Mouse (Mus musculus): ENCODE measurements around the gene Bag2. TPM values are rescaled to one million over a fixed set of nuclear protein-coding genes. Genes with fewer than 3 reads are reported as not detected.

Bag2 gene
- polyA plus RNA-seq, 2 experiments: 30.2 to 45.4 TPM

GRCm38 (mm10) chr1:33784561-33784960 is 27.0 kb upstream of the Bag2 start:
- H3K9me3 ChIP-seq (ENCODE audit: control insufficient read depth, low read length): no peaks in the 10 kb centered on the region
- no peaks in the 10 kb centered on the region for H3K27me3 ChIP-seq (ENCODE audit: control insufficient read depth, insufficient read depth, low read length)
- no peak overlapping the region for H3K4me3 ChIP-seq (ENCODE audit: insufficient read depth in 1 of 2, low read depth in 2 of 2, low read length in 2 of 2)
- no peak overlapping the region for H3K27ac ChIP-seq
- ATAC-seq (ENCODE audit: insufficient read depth) (no peak), DNase-seq (ENCODE audit: low read depth in 3 of 3, low spot score in 3 of 3) (no peak)
- WGBS (ENCODE audit: insufficient replicate concordance): 85% methylated on average over 5 of the region's 5 CpGs
- no peak for TF ChIP-seq EP300 (IDR thresholded peaks at IDR 0.05; ENCODE audit: low read depth)
- no peak for TF ChIP-seq CTCF (IDR thresholded peaks at IDR 0.05; ENCODE audit: low read depth)
- no peak overlapping the region for H3K9ac ChIP-seq (replicated peaks)
- no peaks in the 10 kb centered on the region; a peak in 1 of 4 replicates for H3K4me1 ChIP-seq (replicated peaks; ENCODE audit: control insufficient read depth in 2 of 2, insufficient read depth in 2 of 2, low read length in 1 of 2)
- no peak overlapping the region for H3K4me2 ChIP-seq (ENCODE audit: low read depth)
- no peaks in the 10 kb centered on the region; the same call in 1 of the 2 replicates for H3K36me3 ChIP-seq (replicated peaks; ENCODE audit: control insufficient read depth, insufficient read depth, low read depth)

GRCm38 (mm10) chr1:33776175-33776611 is 18.6 kb upstream of the Bag2 start:
- H3K36me3 ChIP-seq (replicated peaks; ENCODE audit: control insufficient read depth, insufficient read depth, low read depth): peaks cover 8% of the 10 kb centered on the region; the same call in 1 of the 2 replicates
- 87% methylated on average over 14 of the region's 14 CpGs for WGBS (ENCODE audit: insufficient replicate concordance)
- H3K9me3 ChIP-seq (ENCODE audit: control insufficient read depth, low read length): no peaks in the 10 kb centered on the region

DNA sequence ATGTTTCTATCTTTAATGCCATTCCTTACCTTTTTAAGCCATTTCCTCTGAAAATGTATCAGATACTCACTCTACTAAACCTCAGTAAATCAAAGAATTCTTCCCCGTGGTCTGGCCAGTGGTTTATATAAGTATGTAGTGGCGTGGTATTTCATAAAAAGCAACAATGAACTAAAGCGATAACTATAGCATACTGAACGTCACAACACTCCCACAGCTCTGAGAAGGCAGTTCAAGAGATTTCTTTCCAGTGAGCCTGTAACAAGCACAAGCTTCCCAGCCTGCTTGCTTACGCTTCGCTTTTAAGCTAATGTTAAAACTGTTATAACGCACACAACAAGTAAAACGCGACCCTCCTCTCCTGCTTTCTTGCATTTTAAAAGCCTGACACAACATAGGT is 14.5 kb upstream of the Bag2 start:
- H3K27ac ChIP-seq: no peak overlapping the region
- H3K27me3 ChIP-seq (ENCODE audit: control insufficient read depth, insufficient read depth, low read length): no peaks in the 10 kb centered on the region
- H3K9me3 ChIP-seq (ENCODE audit: control insufficient read depth, low read length): no peaks in the 10 kb centered on the region
- DNase-seq (ENCODE audit: low read depth in 3 of 3, low spot score in 3 of 3) (no peak), ATAC-seq (ENCODE audit: insufficient read depth) (no peak)
- no peaks in the 10 kb centered on the region for H3K4me1 ChIP-seq (replicated peaks; ENCODE audit: control insufficient read depth in 2 of 2, insufficient read depth in 2 of 2, low read length in 1 of 2)
- H3K36me3 ChIP-seq (replicated peaks; ENCODE audit: control insufficient read depth, insufficient read depth, low read depth): peaks cover 16% of the 10 kb centered on the region; the same call in 1 of the 2 replicates
- no peak overlapping the region for H3K4me3 ChIP-seq (ENCODE audit: insufficient read depth in 1 of 2, low read depth in 2 of 2, low read length in 2 of 2)
- H3K9ac ChIP-seq (replicated peaks): no peak overlapping the region
- TF ChIP-seq EP300 (IDR thresholded peaks at IDR 0.05; ENCODE audit: low read depth) (no peak), CTCF (IDR thresholded peaks at IDR 0.05; ENCODE audit: low read depth) (no peak)
- 85% methylated on average over 9 of the region's 9 CpGs for WGBS (ENCODE audit: insufficient replicate concordance)
- no peak overlapping the region for H3K4me2 ChIP-seq (ENCODE audit: low read depth)

More at GRCm38 (mm10) chr1:33776175-33776611, 18.6 kb upstream of the Bag2 start:
- H3K27me3 ChIP-seq (ENCODE audit: control insufficient read depth, insufficient read depth, low read length): no peaks in the 10 kb centered on the region
- DNase-seq (ENCODE audit: low read depth in 3 of 3, low spot score in 3 of 3) (no peak), ATAC-seq (ENCODE audit: insufficient read depth) (no peak)
- H3K4me1 ChIP-seq (replicated peaks; ENCODE audit: control insufficient read depth in 2 of 2, insufficient read depth in 2 of 2, low read length in 1 of 2): no peaks in the 10 kb centered on the region
- no peak overlapping the region for H3K9ac ChIP-seq (replicated peaks)
- H3K27ac ChIP-seq: no peak overlapping the region
- no peak overlapping the region for H3K4me3 ChIP-seq (ENCODE audit: insufficient read depth in 1 of 2, low read depth in 2 of 2, low read length in 2 of 2)
- no peak overlapping the region for H3K4me2 ChIP-seq (ENCODE audit: low read depth)
- no peak for TF ChIP-seq CTCF (IDR thresholded peaks at IDR 0.05; ENCODE audit: low read depth)
- no peak for TF ChIP-seq EP300 (IDR thresholded peaks at IDR 0.05; ENCODE audit: low read depth)

GRCm38 (mm10) chr1:33771621-33772020 is 14.0 kb upstream of the Bag2 start:
- no peak for TF ChIP-seq EP300 (IDR thresholded peaks at IDR 0.05; ENCODE audit: low read depth)
- no peak for TF ChIP-seq CTCF (IDR thresholded peaks at IDR 0.05; ENCODE audit: low read depth)
- 88% methylated on average over 10 of the region's 10 CpGs for WGBS (ENCODE audit: insufficient replicate concordance)
- H3K27ac ChIP-seq: no peak overlapping the region
- H3K36me3 ChIP-seq (replicated peaks; ENCODE audit: control insufficient read depth, insufficient read depth, low read depth): peaks cover 16% of the 10 kb centered on the region; the same call in 1 of the 2 replicates
- no peaks in the 10 kb centered on the region for H3K4me1 ChIP-seq (replicated peaks; ENCODE audit: control insufficient read depth in 2 of 2, insufficient read depth in 2 of 2, low read length in 1 of 2)
- no peak overlapping the region for H3K4me3 ChIP-seq (ENCODE audit: insufficient read depth in 1 of 2, low read depth in 2 of 2, low read length in 2 of 2)
- DNase-seq (ENCODE audit: low read depth in 3 of 3, low spot score in 3 of 3) (no peak), ATAC-seq (ENCODE audit: insufficient read depth) (no peak)
- H3K9me3 ChIP-seq (ENCODE audit: control insufficient read depth, low read length): no peaks in the 10 kb centered on the region
- no peak overlapping the region for H3K4me2 ChIP-seq (ENCODE audit: low read depth)
- H3K27me3 ChIP-seq (ENCODE audit: control insufficient read depth, insufficient read depth, low read length): no peaks in the 10 kb centered on the region
- H3K9ac ChIP-seq (replicated peaks): no peak overlapping the region

DNA sequence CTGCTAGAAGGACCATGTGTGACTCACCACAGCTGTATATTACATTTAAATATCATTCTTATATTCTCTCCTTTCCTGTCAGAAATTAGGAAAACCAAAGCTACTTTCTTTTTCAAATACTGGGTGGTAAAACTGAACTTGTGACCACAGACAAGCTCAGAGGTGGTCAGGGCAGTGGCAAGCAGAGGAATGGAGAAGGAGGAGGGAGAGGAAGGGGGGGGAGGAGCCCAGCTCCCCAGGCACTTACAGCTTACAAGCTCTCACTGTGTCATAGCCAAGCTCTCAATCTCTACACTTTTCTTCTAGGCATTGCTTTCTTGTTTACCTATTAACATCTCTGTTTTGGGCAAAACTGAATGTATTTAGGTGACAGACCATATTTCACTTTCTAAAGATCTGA is 11.2 kb upstream of the Bag2 start:
- Histone ChIP-seq H3K9ac (replicated peaks) (no peak overlapping the region), H3K36me3 (replicated peaks; ENCODE audit: control insufficient read depth, insufficient read depth, low read depth) (peaks cover 14% of the 10 kb centered on the region; the same call in 1 of the 2 replicates), H3K9me3 (ENCODE audit: control insufficient read depth, low read length) (no peaks in the 10 kb centered on the region), H3K4me1 (replicated peaks; ENCODE audit: control insufficient read depth in 2 of 2, insufficient read depth in 2 of 2, low read length in 1 of 2) (0 out of 4 replicates have a peak, but pooled peaks cover 0 to 2% of the 10 kb centered on the region in 2 experiments), H3K4me3 (ENCODE audit: insufficient read depth in 1 of 2, low read depth in 2 of 2, low read length in 2 of 2) (no peak overlapping the region), H3K27me3 (ENCODE audit: control insufficient read depth, insufficient read depth, low read length) (no peaks in the 10 kb centered on the region), H3K4me2 (ENCODE audit: low read depth) (no peak overlapping the region), H3K27ac (no peak overlapping the region)
- no peak for ATAC-seq (ENCODE audit: insufficient read depth)
- DNase-seq (ENCODE audit: low read depth in 3 of 3, low spot score in 3 of 3): no peak
- no peak for TF ChIP-seq EP300 (IDR thresholded peaks at IDR 0.05; ENCODE audit: low read depth)
- no peak for TF ChIP-seq CTCF (IDR thresholded peaks at IDR 0.05; ENCODE audit: low read depth)
